Mouse (Mus musculus) right cerebral cortex, postnatal 4 days (tissue): ENCODE measurements around the gene Kif5c.

Source experiments
- DNase-seq: peaks from one replicate; pipeline ENCODE4 v3.0.0-alpha.2; 2022

Kif5c gene

DNA sequence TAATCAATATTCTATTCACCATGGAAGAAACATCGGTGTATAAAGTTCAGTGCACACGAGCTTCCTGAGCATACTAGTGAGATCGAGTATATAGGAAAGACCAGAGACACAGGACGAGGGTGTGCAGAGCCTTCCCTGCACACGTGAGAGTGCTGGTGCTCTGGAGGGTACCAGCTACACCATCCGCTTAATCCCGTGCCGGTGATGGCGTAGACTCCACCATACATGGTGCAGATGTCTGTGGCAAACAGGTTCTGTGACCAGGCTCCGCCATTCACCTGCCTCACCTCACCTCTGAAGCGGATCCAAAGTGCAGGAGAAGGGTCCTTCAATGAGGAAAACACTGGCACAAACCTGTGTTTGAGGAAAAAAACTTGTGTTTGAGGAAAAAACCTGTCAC lies 107.6 kb downstream of the Kif5c start:
- no peak for DNase-seq

DNA sequence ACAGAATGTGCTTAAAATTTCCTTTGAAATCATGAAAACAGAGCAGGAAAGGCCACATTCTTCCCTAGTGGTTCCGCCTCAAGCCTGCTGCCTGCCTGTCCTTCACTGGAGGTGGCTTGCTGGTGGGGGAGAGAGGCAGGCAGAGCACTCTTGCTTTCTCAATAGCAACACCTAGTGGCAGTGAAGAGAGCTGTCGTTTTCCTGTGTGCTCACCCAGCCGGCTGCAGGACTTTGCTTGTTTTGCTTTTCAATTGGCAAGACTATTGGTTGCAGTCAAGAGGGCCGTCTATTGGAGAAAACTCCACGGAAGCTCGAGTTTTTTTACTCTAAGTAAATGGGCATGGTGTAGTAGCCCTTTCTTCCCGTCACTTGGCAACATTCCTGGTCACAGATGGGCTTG lies 108.1 kb downstream of the Kif5c start:
- peak; percentile 49 for DNase-seq

DNA sequence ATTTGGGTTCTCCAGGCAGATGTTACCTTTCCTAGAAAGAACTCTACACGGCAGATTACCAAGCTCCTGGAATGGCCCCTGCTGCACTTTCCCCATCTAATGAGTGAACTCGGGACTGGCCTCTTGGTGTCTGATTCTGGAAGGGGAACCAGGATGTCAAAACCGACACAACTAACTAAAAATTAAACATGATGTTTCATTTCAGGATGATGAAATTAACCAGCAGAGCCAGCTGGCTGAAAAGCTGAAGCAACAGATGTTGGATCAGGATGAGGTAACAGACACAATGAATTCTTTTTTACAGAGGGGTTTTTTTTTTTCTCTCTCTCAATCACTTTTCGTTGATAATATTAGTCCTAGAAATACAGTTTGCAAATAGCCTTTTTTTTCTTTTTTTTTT lies 108.6 kb downstream of the Kif5c start:
- DNase-seq, result no peak

DNA sequence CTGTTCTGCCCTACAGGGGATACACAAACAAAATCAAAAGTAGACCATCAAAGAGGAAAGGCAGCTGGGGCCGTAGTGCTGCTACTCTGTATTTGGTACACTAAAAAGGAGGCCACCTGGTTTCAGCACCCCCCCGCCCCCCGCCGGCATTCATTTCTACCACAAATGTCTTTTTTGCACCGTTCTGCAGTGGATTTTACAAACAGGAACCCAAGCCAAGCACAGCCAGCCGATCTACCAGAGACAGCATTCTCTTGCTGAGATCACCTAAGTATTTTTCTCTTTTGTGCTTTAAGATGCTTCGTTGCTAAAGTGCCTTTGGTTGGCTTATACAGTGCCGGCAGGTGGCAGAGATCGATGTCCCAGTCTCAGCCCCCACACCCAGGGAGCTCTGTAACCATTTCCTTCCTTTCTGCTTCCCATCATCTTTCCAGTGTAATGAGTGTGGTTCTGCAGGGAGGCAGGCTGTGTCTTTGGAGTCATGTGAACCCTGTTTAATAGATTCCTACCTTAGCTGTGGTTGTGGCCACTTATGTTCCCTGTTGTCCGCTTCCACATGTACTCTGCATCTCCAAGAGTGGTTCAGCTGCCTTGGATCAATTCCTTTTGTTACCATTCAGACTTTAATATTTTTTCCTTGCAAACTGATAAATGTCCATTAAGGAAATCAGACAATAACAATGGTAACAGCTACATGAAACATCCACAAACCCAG lies 110.0 kb downstream of the Kif5c start:
- DNase-seq, result no peak

DNA sequence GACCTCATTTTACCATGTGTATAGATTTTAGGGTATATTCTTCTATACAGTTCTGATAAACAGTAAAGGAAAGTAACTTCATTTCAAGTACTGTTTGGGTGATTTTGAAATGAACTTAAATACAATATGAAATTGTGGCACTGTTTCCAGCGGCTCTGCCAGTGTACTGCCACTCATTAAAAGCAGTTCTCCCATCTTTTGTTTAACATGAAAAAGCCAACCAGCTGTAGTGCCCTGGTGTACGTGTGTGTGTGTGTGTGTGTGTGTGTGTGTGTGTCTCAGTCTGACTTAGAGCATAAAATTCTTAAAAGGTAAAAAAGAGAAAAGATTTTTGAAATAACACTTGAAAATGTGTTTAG lies 110.5 kb downstream of the Kif5c start:
- DNase-seq, result no peak

DNA sequence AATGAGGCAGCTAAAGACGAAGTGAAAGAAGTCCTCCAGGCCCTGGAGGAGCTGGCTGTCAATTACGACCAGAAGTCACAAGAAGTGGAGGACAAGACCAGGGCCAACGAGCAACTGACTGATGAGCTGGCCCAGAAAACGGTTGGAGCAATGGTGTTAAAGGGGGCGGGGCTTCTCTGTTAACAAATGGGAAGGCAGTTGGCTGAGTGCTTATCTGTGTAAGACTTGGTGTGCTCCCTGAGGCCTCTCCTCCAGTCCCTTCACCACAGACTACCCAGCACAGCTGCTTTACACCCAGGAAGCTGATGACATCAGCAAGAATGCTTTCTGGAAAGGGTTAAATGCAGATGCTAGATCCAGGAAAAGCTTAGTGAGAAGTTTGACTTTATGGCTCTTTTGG lies 111.1 kb downstream of the Kif5c start:
- DNase-seq, result no peak

DNA sequence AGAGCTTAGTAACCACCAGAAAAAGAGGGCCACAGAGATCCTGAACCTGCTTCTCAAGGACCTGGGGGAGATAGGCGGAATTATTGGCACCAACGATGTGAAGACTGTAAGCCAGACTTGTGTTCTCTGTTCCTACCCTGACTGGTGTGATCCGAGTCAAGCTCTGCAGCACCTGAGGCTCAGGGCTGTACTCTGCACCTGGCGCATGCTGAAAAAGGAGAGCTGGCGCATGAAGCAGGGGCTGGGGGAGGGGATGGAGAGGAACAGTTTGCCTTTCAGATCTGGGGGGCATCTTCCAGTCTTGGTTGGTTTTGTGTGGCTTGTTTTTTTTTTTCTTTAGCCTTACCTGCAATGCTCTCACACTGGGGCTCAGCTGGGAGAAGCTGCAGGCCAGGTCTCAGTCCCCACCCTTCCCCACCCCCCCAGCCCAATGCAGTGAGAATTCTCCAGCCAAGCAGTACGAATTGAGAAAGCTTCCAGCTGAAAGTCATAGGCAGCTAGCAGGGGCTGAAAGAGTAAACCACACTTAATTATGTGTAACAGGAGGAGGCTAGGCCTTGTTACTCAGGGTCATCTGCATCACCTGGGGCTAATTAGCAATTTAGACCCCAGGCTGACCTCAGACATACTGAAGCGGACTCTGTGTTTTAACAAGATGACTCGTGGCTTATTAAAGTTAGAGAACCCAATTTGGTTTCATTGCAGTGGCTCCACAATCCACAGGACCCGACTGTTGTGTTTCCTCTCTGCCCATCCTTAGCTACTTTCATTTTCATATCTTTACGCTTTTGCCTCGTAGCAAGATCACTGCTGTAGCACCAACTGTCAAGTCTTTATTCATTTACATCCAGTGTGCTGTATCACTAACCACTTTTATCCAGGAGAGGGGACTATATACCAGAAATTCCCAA lies 113.9 kb downstream of the Kif5c start:
- DNase-seq, result no peak

DNA sequence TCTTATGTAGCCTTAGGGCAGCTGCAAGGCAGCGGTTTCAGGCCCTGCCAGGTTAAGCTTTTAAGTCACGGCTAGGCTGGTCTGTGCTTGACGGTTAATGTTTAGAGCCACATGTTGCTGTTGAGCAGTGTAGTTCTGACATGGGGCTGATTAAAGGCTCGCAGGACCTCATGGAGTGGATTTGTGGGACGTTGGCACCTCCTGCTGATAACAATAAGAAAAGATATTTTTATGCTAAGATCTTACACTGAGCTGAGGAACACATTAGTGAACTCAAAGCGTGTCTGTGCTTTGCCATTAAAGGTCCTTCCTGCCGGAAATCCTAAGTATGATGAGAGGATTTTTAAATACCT lies 114.5 kb downstream of the Kif5c start:
- no peak for DNase-seq

DNA sequence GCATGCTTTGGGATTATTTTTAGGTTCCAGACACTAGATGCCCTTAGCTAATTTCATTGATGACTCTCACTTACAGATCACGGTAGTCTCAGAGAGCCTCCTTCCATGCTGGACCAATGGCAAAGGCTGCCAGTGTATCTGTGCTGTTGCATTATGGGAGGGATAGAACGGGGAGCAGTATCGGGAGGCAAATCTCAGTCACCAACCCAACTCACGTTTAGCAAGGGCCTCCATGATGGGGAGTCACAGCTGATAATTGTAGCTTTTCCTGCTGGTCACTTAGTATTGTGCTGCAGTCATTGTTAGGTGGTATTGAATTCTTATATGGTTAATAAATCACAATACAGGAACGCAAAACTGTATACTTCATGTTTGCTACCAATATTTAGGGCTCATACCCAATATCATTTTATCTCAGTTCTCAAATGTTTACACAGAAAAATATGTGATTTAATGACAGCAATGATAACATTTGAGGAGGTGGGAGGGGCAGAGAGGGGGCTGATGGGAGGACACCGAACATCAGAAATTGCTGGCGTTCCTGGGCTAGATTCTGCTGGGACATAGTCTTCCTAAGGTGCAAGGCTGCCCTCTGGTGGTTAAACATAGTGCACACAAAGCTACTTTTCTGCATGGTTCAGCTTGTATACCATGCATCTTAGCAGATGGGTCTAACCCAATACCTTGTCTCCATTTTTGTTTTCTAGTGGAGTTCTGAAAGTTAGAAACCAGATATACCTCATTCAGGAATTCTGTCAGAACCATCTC lies 115.1 kb downstream of the Kif5c start:
- DNase-seq, result peak; percentile 76

DNA sequence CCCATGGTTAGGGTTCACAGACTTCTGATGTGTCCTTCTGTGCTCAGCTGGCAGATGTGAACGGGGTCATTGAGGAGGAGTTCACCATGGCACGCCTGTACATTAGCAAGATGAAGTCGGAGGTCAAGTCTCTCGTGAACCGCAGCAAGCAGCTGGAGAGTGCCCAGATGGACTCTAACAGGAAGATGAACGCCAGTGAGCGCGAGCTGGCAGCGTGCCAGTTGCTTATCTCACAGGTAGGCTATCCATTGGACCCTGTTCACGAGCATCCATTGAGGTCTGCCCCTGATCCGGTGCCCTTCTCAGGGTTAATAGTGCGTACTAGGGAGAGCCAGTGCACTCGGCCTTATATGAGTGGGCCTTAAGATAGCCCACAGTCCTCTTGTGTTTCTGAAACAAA lies 116.3 kb downstream of the Kif5c start:
- DNase-seq, result no peak

DNA sequence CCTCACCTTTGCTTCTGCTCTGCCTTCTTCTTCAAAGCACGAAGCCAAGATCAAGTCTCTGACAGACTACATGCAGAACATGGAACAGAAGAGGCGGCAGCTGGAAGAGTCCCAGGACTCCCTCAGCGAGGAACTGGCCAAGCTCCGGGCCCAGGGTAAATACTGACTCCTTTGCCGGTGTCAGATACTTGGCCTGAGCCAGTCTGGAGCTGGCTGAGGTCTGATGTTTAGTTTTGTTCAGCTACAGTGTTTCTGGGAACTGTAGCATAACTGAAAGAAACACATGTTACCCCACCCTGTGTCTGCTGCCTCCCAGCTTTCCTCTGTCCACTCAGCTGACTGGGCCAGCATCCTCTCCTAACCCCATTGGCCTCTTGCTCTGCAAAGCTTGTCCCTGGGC lies 119.9 kb downstream of the Kif5c start:
- no peak for DNase-seq

DNA sequence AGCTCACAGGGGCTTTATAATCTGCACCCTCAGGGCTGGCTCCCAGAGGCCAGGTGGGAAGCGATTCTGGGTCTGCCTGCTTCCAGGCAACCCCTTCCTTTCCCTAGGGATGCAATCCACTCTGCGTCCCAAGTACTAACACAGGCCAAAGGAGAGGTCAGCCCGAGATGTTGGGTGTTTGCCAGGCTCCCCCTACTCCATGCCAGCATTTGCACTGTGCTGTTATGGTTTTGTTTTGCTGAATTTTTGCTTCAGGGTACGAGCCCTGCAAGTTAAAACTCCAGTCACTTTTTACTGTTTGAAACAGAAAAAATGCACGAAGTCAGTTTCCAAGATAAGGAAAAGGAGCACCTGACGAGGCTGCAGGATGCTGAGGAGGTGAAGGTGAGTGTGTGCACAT lies 121.9 kb downstream of the Kif5c start:
- no peak for DNase-seq

DNA sequence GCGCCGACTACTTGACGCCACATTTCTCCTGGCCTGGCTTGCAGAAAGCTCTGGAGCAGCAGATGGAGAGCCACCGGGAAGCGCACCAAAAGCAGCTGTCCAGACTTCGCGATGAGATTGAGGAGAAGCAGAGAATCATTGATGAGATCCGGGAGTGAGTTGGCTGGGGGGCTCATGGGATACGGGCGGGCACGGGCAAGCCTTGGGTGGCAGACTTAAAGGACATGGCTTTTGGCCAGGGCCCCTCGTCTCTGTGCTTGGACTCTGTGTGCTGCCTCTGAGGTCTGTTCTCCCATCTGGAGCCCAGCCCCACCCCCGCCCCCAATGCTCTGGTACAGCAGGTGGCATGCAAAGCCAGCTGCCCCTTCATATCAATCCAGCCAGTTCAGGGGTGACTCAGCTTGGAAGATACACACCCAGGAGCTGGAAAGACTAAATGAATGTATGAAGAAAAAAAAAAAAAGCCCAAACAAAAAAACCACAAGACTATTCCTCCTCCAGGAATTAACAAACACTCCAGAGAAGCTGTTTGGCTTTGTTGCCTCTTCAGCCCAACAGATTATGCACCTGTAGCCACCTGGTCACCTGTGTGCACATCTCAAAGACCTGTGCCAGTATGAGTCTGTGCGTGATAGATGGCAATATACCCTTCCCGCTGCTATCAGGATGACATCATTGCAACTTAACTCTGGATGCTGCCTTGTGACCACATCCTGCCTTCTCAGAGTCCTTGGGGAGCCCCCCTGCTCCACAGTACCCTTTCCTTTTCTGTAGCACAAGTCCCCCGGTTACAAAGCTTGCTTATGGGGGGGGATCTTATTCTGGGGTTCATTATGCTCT lies 123.0 kb downstream of the Kif5c start:
- peak; percentile 61 for DNase-seq

DNA sequence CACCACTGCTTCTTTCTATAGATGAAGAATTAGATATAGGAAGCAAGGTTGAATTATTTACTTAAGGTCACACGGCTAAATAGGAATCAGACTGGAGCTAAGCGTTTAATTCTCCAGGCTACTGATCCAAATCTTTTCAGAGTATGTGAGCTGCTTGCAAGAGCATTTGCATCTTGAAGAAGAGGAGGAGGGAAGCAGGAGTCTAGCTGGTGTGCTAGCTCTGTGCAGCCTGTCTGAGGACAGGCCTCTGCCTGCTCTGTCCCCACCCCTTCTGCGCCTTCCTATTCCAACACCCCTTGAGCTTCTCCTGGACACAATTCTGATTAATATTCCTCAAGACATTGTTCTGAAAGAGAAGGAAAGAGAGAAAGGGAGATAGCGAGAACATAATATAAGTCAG lies 123.8 kb downstream of the Kif5c start:
- no peak for DNase-seq

DNA sequence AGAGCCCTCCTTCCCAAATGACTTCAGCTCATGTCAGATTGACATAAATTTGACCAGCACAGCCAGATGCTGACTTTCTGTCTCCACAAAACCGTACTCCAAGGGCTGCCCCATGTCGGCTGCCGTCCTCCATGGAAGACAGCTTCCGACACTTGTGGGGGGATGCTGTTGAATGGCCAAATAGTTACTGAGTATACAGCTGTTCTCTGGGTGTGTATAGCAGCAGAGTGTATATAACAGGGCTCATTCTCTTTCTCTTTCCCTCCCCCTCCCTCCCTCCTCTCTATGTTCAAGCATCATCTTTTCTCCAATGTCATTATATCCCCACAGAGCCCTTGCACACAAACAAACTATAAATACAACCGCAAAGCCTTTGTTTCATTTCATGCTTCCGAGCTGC lies 124.7 kb downstream of the Kif5c start:
- DNase-seq, result no peak

DNA sequence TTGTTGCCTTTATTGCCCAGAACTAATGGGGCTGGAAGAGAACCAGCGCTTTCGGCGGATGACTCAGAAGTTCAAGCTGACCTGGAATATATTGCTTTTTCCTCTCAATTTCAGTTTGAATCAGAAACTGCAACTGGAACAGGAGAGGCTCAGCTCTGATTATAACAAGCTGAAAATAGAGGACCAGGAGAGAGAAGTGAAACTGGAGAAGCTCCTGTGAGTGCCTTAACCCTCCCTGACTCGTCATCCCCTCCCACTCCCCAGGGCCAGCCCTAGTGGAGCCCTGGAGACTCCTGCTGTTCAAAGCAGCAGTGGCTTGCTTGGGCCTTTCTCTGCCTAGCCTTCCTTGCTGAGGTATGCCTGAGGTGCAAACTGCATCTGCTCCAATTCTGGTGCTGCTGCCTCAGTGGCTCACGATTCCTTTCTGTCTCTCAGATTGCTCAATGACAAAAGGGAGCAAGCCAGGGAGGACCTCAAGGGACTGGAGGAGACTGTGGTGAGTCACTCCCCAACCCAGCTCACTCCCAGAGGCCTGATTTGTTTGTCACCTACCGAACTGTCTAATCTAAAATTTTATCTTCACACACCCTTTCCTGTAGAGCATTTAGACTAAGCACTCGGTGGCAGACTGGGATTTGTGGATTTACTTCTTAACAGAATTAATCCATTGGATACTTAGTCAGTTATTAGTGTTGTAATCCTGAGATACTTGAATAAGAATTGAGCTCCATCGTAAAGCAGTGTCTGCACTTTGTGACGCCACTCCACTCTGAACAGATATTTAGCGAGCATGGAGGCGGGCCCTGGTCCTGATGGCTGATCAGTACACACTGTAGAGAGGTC lies 125.4 kb downstream of the Kif5c start:
- no peak for DNase-seq

DNA sequence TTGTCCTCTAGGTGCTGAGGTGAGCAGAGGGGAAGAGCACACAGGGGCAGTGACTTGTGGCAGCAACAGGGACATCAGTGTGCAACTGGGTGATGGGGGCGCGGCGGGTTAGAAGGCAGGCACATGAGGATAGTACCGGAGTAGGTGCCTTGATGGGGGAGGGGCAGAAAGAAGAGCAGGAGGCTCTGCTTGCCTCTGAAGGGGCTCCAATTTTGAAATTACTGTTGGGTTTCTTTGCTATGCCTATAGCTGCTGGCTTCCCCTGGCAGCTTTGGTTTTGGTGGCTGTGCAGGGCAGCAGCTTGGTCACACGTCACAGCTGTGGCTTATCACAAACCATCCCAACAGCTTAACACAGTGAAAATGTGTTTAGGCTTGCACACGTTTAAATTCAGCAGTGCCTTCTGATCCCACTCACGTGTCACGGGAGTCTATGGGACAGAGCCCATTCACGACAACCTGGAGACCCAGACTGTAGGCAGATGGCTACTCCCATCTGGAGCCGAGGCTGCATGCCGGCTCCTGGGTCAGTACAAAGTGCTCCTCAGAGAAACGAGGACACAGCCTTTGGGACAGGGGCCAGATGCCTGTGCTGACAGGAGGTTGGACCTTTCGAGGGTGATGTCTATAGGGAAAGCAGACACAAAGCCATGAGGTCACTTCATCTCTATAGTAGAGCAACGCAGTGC lies 126.1 kb downstream of the Kif5c start:
- DNase-seq, result no peak

DNA sequence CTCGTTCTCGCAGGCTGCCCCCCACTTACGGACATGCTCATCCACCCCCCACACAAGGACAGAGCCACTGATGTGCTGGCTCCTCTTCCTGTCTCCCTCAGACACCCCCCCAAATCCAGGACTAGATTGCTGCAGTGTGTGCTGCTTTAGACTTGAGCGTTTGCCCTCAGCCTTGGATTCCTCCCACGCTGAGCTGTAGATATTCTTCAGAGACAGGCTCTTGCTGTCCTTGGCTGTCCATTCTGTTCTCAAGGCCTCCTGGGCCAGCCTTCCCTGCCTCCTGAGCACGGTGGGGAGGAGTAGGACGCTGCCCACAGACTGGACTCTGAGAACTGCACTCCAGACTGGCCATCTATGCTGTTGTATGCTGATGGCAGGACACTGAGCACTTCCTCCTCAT lies 127.8 kb downstream of the Kif5c start:
- no peak for DNase-seq

DNA sequence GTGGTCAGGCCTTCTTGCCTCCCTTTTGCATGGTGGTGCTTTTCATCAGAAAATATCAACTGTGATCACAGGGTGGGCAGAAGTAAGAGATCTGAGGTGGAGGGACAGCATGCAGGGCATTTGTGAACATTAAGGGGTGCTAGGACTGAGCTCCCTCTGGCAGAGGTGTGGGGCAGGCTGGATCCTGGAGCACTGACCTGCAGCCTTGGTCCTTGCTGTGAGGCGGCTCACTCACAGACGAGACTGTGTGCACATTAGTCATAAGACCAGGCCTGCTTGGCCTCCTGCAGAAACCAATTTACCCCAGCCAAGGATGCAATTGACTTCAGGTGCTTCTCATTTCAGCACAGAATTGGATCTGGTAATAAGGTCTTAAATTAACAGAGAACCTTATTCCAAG lies 128.6 kb downstream of the Kif5c start:
- no peak for DNase-seq

DNA sequence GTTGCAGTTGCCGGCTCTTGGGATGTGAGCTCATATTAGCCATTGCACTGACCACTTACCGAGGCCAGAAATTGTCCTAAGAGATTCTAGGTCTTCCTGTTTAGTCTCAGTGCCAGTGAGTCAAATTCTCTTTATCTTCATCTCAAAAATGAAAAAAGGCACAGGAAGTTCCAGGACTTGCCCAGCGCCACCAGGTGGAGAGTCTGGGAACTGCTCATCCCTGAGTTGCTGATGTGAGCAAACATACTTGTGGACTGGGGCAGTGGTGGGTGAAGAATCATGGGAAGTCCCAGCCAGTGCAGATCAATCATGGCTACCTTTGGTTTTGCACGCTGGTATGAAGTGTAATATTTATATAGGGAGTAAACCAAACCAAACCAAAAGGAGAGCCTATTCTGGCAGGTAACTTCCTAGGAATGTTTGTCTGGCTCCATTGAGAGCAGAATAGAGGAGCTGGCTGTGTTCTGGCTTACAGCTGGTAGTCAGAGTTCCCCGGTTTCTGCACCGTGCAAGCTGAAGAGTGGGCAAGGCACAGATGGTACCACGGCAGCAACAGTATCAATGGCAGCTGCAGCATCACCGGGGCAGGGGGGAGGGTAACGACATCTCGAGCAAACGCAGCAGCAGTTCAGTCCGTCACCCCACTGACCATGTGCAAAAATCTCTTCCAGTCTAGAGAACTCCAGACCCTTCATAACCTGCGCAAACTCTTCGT lies 129.7 kb downstream of the Kif5c start:
- peak; percentile 78 for DNase-seq
